Mouse (Mus musculus) heart, postnatal 0 days (tissue): ENCODE measurements around the gene Cnr1.

ENCODE experiments used
- CTCF ChIP-seq: IDR thresholded peaks from 2 replicates; pipeline ENCODE4 v1.5.1; 2016; ENCODE audit warnings: antibody characterized with exemption, control low read depth, low read depth
- EP300 ChIP-seq: IDR thresholded peaks from 2 replicates; pipeline ENCODE4 v1.6.1; 2016; ENCODE audit warnings: antibody characterized with exemption, low read depth

GRCm38 (mm10) chr4:33931347-33931746, 7.0 kb downstream of the Cnr1 start:
- no peak for TF ChIP-seq CTCF
- no peak for TF ChIP-seq EP300
